8 mouse cellular contexts compared by ENCODE assay signal in the genomic region with DNA sequence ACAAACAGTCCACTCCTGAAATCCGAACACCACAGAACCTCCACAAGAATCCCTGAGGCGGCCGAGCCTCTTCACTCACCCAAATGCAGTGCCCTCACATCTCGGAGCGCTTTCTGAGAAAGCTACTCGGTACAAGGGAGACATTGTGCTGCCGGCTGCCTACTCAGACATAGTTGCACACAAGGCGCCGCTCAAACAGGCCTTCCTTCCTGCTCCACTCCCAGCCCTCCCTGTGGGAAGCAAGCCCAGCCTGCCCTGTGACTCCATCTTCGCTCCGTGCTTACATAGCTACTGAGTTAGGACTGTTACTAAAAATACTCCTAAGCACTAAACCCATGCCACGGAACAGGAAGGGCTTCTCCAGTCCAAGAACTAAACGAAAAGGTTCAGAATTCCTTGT. TPM values are rescaled to one million over a fixed set of nuclear protein-coding genes. Genes with fewer than 3 reads are reported as not detected.
DNase-seq lines count a peak whose midpoint lies in the region; ATAC-seq lines count a peak whose summit lies in the region.

No protein-coding gene starts in this region.

- H3K4me2 ChIP-seq in midbrain, embryonic 15.5 days, result no peak overlapping the region; the same call in 1 of the 2 replicates

- H3K9ac ChIP-seq in midbrain, embryonic 15.5 days, result no peak overlapping the region

- H3K9me3 ChIP-seq in midbrain, embryonic 15.5 days, result no peaks in the 10 kb centered on the region

- 0 out of 2 replicates have a peak, but pooled peaks cover 2% of the 10 kb centered on the region for H3K36me3 ChIP-seq in midbrain, embryonic 15.5 days (replicated peaks)

- ATAC-seq in midbrain, embryonic 15.5 days (replicated peaks), result peak; percentile 70; the same call in 1 of the 2 replicates

- WGBS in midbrain, embryonic 15.5 days, result 63% methylated on average over 13 of the region's 13 CpGs

- H3K27me3 ChIP-seq in midbrain, embryonic 15.5 days (replicated peaks), result no peaks in the 10 kb centered on the region

- peak overlapping the region; percentile 43; the same call in 1 of the 2 replicates for H3K27ac ChIP-seq in midbrain, embryonic 15.5 days

- no peaks in the 10 kb centered on the region for H3K4me1 ChIP-seq in midbrain, embryonic 15.5 days

- DNase-seq in adrenal gland, postnatal 10 days, result peak; percentile 80
- peak; percentile 25 for DNase-seq in embryo, embryonic 9.5 days (ENCODE audit: extremely low spot score)
- peak; percentile 51 to 81 for DNase-seq in gastrocnemius, postnatal 4 days (ENCODE audit: low spot score in 2 of 2)
- DNase-seq in kidney, adult 11 months, result peak; percentile 87
- DNase-seq in left cerebral cortex, postnatal 14 days (ENCODE audit: low spot score in 2 of 2), result peak; percentile 61 to 70
- DNase-seq in urinary bladder, adult 18-20 months (ENCODE audit: low spot score in 2 of 2), result peak; percentile 40 to 76
- DNase-seq in thymus, postnatal 0 days (ENCODE audit: low spot score), result no peak

- intact Hi-C loops in left cerebral cortex, postnatal 14 days (cut with DNase I), result no loop called here

- no peak overlapping the region for H3K4me3 ChIP-seq in midbrain, embryonic 15.5 days

RNA-seq across cellular contexts. Expression of gene Ccser2, which starts 49.4 kb away (rescaled TPM):
- total RNA-seq in adrenal gland, postnatal 10 days (2021), result 10 to 100 TPM; 33.4 to 38.3 TPM
- 10 to 100 TPM; 59.4 to 63.7 TPM for total RNA-seq in gastrocnemius, postnatal 4 days (2021)
- total RNA-seq in left cerebral cortex, postnatal 14 days (2021), result 10 to 100 TPM; 83.4 to 91.2 TPM
- polyA plus RNA-seq in midbrain, embryonic 15.5 days (2015; fragmentation: Nextera tagmentation; extraction: Ambion mirVana), result 101 and 104 TPM in 2 replicates
- polyA plus RNA-seq in thymus, postnatal 0 days (2015; fragmentation: Nextera tagmentation; extraction: Ambion mirVana), result 29.1 and 31.0 TPM in 2 replicates
